Mouse (Mus musculus): Measurements from ENCODE around the gene Foxj1. TPM values are rescaled to one million over a fixed set of nuclear protein-coding genes. Genes with fewer than 3 reads are reported as not detected.
"Not testable (repeated sequence)": the region's sequence is repeated elsewhere in the genome, so short reads cannot be mapped to it uniquely, and the experiment has no call there.

The Foxj1 gene
- not detected in 2 replicates for total RNA-seq (2015)
- total RNA-seq (2017): not detected in 2 replicates

- peak; percentile 95 for ATAC-seq (ENCODE audit: poor library complexity, severe bottlenecking)
Observed at GRCm38 (mm10) chr11:116335244-116336036, at the start of gene Foxj1. Gene Foxj1 (minus strand): TSS chr11:116335399.

DNA sequence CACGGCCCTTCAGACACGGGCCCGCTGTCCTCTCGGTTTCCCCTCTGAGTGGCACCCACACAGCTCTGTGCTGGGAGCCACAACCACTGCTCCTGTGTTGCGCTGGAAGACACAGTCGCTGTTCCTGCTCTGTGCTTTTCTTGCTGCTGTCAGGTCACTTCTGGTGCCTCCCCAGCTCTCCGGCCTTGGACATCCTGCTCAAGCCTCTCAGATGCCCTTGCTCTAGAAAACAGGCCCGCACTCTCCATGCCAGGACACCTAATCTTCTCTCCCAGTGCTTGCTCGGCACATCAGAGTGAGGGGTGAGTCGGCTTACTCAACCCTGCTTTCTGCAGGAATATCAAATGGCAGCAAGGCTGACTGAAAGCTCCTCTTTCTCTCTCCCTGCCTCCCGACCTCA lies 49.0 kb upstream of the Foxj1 start:
- no peak for ATAC-seq (ENCODE audit: poor library complexity, severe bottlenecking)

DNA sequence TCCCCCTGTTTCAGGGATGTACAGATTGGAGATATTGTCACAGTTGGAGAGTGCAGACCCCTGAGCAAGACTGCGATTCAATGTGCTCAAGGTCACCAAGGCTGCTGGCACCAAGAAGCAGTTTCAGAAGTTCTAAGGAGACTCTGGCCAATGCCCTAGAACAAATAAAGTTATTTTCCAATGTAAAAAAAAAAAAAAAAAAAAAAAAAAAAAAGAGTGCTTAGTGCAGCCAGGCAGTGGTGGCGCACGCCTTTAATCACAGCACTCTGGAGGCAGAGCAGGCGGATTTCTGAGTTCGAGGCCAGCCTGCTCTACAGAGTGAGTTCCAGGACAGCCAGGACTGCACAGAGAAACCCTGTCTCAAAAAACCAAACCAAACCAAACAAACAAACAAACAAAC lies 47.9 kb upstream of the Foxj1 start:
- ATAC-seq (ENCODE audit: poor library complexity, severe bottlenecking): not testable (repeated sequence)

DNA sequence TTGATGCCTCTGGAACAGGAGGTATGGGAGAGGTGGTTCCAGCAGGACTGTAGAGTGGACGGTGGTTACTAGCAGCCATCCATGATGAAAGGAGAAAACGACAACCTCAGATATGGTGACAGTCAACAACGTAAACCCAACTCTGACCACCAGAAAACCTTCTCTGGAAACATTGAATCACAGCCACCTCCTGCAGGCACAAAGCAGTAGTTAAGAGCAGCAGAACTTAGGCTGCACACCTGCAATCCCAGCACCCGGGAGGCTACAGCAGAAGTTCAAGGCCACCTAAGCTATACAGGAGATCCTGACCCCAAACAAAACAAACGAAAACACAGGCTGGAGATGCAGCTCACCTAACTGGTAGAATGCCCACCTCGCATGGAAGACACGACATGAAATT lies 45.6 kb upstream of the Foxj1 start:
- no peak for ATAC-seq (ENCODE audit: poor library complexity, severe bottlenecking)

DNA sequence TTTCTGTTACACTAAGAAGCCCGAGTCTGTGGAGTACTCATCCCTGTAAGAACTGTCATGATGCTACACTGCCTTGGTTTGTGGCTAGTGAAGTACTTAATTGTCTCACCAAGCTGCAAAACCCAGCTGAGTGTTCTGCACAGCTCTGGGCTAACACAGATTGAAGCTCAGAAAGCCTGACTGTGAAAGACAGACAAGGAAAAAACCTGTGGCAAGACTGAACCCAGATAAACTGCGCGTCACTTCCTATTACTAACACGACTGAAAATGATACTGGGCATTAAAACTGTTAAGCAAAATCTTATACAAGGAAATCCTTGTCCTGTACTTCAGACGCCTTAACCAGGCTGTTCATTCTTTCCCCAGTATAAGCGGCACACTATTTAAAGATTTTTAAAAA lies 44.3 kb upstream of the Foxj1 start:
- no peak for ATAC-seq (ENCODE audit: poor library complexity, severe bottlenecking)

DNA sequence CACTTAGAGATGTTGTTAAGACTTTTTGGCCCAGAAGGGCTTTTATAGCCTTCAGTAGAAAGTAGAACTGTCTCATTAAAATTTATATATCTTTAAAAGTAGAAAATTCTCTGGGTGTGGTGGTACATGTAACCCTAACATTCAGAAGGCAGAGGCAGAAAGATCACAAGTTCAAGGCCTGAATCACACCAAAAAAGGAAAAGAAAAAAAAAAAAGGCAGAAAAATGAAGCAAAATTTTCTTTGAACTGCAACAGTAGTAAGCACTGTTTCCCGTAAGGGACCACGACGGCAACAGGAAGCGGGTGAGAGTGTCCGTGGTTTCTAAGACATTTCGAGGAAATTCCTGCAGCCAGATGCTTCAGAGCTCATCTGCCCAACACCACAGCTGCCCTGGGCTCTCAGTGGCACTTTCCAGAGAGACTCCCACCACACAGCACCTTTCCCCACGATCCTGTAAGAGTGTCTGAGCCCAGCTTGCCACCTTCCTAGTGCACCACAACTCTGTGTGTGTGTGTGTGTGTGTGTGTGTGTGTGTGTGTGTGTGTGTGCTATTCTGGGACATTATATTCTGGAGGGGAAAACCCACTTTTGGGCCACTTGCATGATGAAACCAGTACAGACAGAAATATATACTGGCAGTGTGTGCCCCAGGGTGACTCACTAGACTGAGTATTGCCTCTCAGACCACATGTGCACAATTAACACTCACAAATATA lies 41.9 kb upstream of the Foxj1 start:
- ATAC-seq (ENCODE audit: poor library complexity, severe bottlenecking): peak; percentile 62

DNA sequence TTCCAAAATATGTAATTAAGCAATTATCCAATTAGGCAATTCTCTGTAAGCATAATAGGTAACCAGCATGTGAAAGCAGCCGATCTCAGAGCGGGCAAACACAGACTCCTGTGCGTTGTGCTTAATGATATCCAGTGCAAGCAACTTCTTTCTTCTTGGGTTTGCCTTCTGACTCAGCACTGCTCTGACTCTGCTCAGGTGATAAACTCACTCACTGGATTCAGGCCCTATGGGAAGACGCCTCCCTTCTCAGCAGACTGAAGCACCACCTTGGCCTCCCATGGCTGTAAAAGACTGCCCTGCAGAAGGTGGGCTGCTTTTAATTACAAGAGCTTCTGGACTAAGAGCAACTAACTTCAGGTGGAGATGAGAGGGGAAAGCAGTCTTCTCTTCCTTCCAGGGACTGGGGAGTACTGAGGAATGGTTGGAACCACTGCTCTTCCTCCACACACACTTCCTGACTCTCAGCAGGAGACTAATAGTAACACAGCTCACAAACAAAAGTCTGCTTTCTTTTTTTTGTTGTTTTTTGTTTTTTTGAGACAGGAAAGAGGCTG lies 36.8 kb upstream of the Foxj1 start:
- no peak for ATAC-seq (ENCODE audit: poor library complexity, severe bottlenecking)

DNA sequence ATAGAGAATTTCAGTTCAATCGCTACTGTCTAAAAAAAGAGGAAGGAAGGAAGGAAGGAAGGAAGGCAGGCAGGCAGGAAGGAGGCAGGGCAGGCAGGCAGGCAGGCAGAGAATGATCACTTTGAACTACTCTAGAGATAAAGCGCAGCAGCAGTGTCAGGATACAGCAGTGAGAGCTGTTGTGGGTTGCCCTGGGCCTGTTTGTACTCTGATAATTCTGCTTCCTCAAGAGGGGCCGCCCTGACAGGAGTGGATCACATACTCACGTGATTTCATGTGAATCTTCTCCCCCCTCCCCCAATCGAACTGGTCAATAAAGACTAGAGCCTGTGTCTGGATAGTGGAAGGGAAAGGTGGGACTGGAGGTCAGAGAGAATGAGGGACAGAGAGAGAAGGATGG lies 34.4 kb upstream of the Foxj1 start:
- peak; percentile 33 for ATAC-seq (ENCODE audit: poor library complexity, severe bottlenecking)

DNA sequence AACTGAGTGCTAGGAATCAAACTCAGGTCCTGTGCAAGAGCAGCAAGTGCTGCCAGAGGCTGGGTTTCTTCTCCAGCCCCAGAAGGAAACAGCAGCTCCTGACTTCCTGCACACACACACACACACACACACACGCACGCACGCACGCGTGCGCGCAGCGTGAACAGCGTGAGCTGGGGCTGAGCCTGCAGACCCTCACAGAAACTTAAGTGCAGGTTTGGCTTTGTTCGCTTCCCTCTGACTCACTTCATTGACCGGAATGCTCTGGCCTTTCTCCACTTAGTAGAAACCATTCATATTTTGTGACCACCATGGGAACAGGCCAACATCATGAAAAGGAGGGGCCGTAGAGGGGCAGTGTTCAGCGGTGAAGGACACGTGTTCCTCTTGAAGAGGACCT lies 33.9 kb upstream of the Foxj1 start:
- ATAC-seq (ENCODE audit: poor library complexity, severe bottlenecking): no peak

- peak; percentile 97 for ATAC-seq (ENCODE audit: poor library complexity, severe bottlenecking)
Observed at GRCm38 (mm10) chr11:116368116-116368515, 32.9 kb upstream of the Foxj1 start.

- no peak for ATAC-seq (ENCODE audit: poor library complexity, severe bottlenecking)
Observed at GRCm38 (mm10) chr11:116366647-116367046, 31.4 kb upstream of the Foxj1 start.

- ATAC-seq (ENCODE audit: poor library complexity, severe bottlenecking): no peak
Observed at GRCm38 (mm10) chr11:116366124-116366523, 30.9 kb upstream of the Foxj1 start.

DNA sequence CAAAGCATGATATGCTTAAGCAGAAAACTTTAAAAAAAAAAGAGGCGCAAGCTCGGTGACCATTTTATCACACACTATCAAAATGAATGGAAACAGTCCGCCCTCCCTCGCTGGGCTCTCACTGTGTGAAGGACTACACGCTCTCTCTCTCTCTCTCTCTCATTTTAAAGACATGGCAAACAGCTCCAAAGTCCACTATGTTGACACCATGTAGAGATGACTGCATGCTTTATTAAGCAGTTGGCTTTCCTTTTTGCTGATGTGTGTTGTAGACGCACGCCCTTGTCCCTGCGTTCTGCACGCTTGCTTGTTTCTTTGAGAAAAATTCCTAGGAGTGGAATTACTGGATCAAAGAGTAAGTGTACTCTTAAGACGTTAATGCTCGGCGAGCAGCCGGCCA lies 30.2 kb upstream of the Foxj1 start:
- ATAC-seq (ENCODE audit: poor library complexity, severe bottlenecking): no peak

- no peak for ATAC-seq (ENCODE audit: poor library complexity, severe bottlenecking)
Observed at GRCm38 (mm10) chr11:116362015-116362414, 26.8 kb upstream of the Foxj1 start.

GRCm38 (mm10) chr11:116360915-116361314 lies 25.7 kb upstream of the Foxj1 start:
- not testable (repeated sequence) for ATAC-seq (ENCODE audit: poor library complexity, severe bottlenecking)

- ATAC-seq (ENCODE audit: poor library complexity, severe bottlenecking): no peak
Observed at GRCm38 (mm10) chr11:116359652-116360051, 24.5 kb upstream of the Foxj1 start.

DNA sequence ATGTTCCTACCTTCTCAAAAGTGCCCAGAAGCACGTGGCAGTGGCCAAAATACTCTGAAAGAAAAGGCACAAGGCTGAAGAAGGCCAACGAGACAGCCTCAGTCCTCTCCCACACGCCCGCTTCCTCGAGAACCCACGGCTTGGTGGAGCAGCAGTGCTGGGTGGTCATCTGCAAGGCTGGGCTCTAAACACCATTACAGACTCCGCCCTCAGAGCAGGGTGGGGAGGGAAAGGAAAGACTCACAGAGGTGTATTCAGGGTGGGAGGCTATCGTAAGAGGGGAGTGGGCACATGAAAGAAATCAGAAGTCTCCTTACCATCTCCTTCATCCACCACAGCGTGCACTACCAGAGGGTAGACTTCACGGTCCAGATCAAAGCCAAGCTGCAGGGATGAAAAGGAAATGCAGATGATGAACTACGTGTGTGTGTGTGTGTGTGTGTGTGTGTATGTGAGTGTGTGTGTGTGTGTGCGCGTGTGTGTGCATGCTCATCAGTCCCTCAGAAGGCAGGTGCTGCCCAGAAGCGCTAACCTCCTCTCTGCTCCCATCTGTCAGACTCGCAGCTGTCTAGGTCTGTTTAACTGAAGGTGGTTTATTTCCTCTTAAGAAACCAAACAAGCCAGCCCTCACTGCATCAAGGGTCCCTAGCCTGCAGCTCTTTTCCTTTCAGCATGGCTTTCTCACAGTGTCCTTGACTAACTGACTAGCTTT lies 23.9 kb upstream of the Foxj1 start:
- no peak for ATAC-seq (ENCODE audit: poor library complexity, severe bottlenecking)

DNA sequence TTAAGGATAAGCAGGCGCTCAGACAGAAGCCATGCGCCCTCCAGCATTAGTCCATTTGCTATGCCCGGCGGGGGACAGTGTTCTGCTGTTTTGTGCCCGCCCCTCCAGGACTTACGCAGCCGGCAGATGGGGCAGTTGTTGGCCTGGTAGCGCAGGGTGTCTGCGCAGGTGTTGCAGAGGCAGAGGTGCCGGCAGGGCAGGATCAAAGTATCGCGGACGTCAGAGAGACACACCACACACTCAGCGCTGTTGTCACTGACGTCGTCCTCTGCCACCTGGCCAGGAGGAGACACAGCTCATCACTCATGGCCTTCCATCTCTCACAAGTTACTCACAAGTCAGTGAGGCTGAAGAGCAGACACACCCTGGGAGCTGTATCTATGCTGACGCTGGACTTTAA lies 19.3 kb upstream of the Foxj1 start:
- ATAC-seq (ENCODE audit: poor library complexity, severe bottlenecking): no peak

- ATAC-seq (ENCODE audit: poor library complexity, severe bottlenecking): no peak
Observed at GRCm38 (mm10) chr11:116353535-116353934, 18.3 kb upstream of the Foxj1 start.

- no peak for ATAC-seq (ENCODE audit: poor library complexity, severe bottlenecking)
Observed at GRCm38 (mm10) chr11:116351294-116351693, 16.1 kb upstream of the Foxj1 start.

- ATAC-seq (ENCODE audit: poor library complexity, severe bottlenecking): no peak
Observed at GRCm38 (mm10) chr11:116347955-116348354, 12.8 kb upstream of the Foxj1 start.
